Mouse (Mus musculus) left cerebral cortex, adult 9 months (tissue): Measurements from ENCODE around the gene Abi2.
"Not testable (repeated sequence)": the region's sequence is repeated elsewhere in the genome, so short reads cannot be mapped to it uniquely, and the experiment has no call there.

ENCODE experiments used
- DNase-seq, 2 experiments: peaks; one replicate each; pipeline ENCODE4 v3.0.0; 2022; ENCODE audit warnings: low spot score in 2 of 2

The Abi2 gene

GRCm38 (mm10) chr1:60409168-60409828 lies at the start of gene Abi2:
Abi2 (plus strand) TSS chr1:60409619.
- peak; percentile 77 to 90 for DNase-seq

GRCm38 (mm10) chr1:60361626-60362025 lies 47.8 kb upstream of the Abi2 start:
- no peak for DNase-seq

- DNase-seq: no peak
These were observed 32.9 kb upstream of the Abi2 start for GRCm38 (mm10) chr1:60376556-60376955.

GRCm38 (mm10) chr1:60381910-60382309 lies 27.5 kb upstream of the Abi2 start:
- peak in 1 of 2 experiments; percentile 16 for DNase-seq

GRCm38 (mm10) chr1:60404848-60405247 lies 4.6 kb upstream of the Abi2 start:
- no peak for DNase-seq

GRCm38 (mm10) chr1:60408501-60409167 lies 785 bp upstream of the Abi2 start:
- DNase-seq: no peak

GRCm38 (mm10) chr1:60409928-60410817 lies 754 bp downstream of the Abi2 start:
- DNase-seq: peak; percentile 30 to 65

GRCm38 (mm10) chr1:60416724-60417123 lies 7.3 kb downstream of the Abi2 start:
- no peak for DNase-seq

- DNase-seq: no peak
These were observed 14.5 kb downstream of the Abi2 start for GRCm38 (mm10) chr1:60423882-60424281.

GRCm38 (mm10) chr1:60428341-60428740 lies 18.9 kb downstream of the Abi2 start:
- DNase-seq: no peak

- no peak for DNase-seq
These were observed 19.5 kb downstream of the Abi2 start for GRCm38 (mm10) chr1:60428932-60429331.

GRCm38 (mm10) chr1:60431531-60431930 lies 22.1 kb downstream of the Abi2 start:
- no peak for DNase-seq

GRCm38 (mm10) chr1:60432497-60432896 lies 23.1 kb downstream of the Abi2 start:
- no peak for DNase-seq

- not testable (repeated sequence) for DNase-seq
These were observed 32.0 kb downstream of the Abi2 start for GRCm38 (mm10) chr1:60441438-60441837.

- DNase-seq: no peak
These were observed 37.6 kb downstream of the Abi2 start for GRCm38 (mm10) chr1:60447067-60447466.

- DNase-seq: no peak
These were observed 40.5 kb downstream of the Abi2 start for GRCm38 (mm10) chr1:60449896-60450295.

GRCm38 (mm10) chr1:60460623-60461022 lies 51.2 kb downstream of the Abi2 start:
- DNase-seq: no peak

GRCm38 (mm10) chr1:60469491-60469890 lies 60.1 kb downstream of the Abi2 start:
- peak in 1 of 2 experiments; percentile 39 for DNase-seq

GRCm38 (mm10) chr1:60470541-60470940 lies 61.1 kb downstream of the Abi2 start:
- no peak for DNase-seq

GRCm38 (mm10) chr1:60481561-60481960 lies 72.1 kb downstream of the Abi2 start:
- DNase-seq: no peak

- DNase-seq: no peak
These were observed 73.5 kb downstream of the Abi2 start for GRCm38 (mm10) chr1:60482881-60483280.

- no peak for DNase-seq
These were observed 76.2 kb downstream of the Abi2 start for GRCm38 (mm10) chr1:60485649-60486048.
